In the genomic region with DNA sequence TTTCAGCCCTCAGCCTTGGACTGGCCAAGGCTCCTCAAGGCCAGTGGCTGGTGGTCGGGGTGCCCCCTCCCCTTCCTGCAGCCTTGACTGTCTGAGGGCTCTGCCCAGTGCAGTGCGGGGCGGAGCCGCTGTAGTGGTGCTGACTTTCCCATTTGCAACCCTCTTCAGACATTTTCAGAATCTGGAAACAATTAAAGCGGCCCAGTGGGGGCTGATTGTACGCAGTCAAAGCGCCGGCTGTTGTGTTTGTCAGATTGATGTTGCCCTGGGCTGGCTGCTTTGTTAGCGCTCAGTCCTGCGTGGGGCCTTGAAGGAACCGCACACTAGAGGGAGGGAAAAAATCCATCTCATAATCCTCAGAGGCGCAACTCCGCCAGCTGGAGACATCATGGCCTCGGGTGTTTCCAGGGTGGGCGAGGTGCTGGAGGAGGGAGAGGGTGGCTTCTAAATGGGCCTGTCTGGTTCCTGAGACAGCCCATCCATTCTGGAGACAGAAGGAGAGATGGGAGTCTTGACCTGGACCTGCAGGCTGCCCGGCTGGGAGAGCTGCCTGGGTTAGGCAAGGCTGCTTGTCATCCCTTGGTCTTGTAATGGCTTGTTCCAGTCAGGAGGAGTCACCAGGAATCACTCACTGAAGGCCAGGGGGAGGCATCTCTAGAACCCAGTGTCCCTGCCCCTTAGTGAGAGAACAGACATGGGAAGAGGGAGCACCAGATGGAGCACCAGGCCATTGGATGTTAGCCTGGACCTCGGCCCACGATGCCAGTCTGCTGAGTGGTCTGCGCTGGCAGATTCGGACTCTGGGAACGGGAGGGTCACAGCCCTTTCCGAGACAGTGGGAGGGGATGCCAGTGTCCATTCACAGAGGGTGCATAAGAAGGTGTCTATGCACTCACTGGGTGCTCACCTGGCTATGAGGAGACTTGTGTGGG, we compare ENCODE assay signal across 9 mouse cellular contexts.
DNase-seq lines count a peak whose midpoint lies in the region; ATAC-seq and TF ChIP-seq lines count a peak whose summit lies in the region.
"Had no signal": no experiment of that assay in that cellular context is flagged by ENCODE, and none has a peak within 500 bp of the region (broad histone marks: within the 10 kb centered on the region; RNA-seq: fewer than 3 reads in every experiment).

No protein-coding gene starts in this region.

- no peak overlapping the region for H3K9ac ChIP-seq in lung, embryonic 14.5 days
- peak overlapping the region; percentile 23; the same call in 1 of the 2 replicates for H3K9ac ChIP-seq in limb, embryonic 12.5 days (replicated peaks)
- H3K9ac ChIP-seq in stomach, embryonic 14.5 days (replicated peaks; ENCODE audit: low read depth, low read length): no peak overlapping the region

- H3K36me3 ChIP-seq in lung, embryonic 14.5 days (ENCODE audit: insufficient read depth): no peaks in the 10 kb centered on the region
- H3K36me3 ChIP-seq in forebrain, embryonic 10.5 days (replicated peaks): no peaks in the 10 kb centered on the region
- H3K36me3 ChIP-seq in limb, embryonic 12.5 days: no peaks in the 10 kb centered on the region
- no peaks in the 10 kb centered on the region for H3K36me3 ChIP-seq in stomach, embryonic 14.5 days (ENCODE audit: control insufficient read depth, insufficient read depth, low read length)

- no peaks in the 10 kb centered on the region for H3K27me3 ChIP-seq in lung, embryonic 14.5 days (ENCODE audit: insufficient read depth, low read length)
- H3K27me3 ChIP-seq in forebrain, embryonic 10.5 days (ENCODE audit: poor library complexity, severe bottlenecking): peaks cover 93% of the 10 kb centered on the region
- H3K27me3 ChIP-seq in limb, embryonic 12.5 days: no peaks in the 10 kb centered on the region
- no peaks in the 10 kb centered on the region for H3K27me3 ChIP-seq in stomach, embryonic 14.5 days (ENCODE audit: control insufficient read depth, insufficient read depth, low read length)

- H3K4me2 ChIP-seq in lung, embryonic 14.5 days: no peak overlapping the region
- peak overlapping the region; percentile 38 for H3K4me2 ChIP-seq in limb, embryonic 12.5 days
- H3K4me2 ChIP-seq in stomach, embryonic 14.5 days (replicated peaks; ENCODE audit: low read depth, low read length): no peak overlapping the region; the same call in 1 of the 2 replicates

- peak; percentile 22; the same call in 1 of the 2 replicates for ATAC-seq in lung, embryonic 14.5 days (ENCODE audit: insufficient read depth)
- peak; percentile 68 for ATAC-seq in limb, embryonic 12.5 days (ENCODE audit: insufficient number of reproducible peaks, insufficient read depth, low FRiP score, low TSS enrichment, low read depth)
- no peak for ATAC-seq in stomach, embryonic 14.5 days (ENCODE audit: insufficient number of reproducible peaks, insufficient read depth, low FRiP score, low read depth)

- no peaks in the 10 kb centered on the region for H3K9me3 ChIP-seq in lung, embryonic 14.5 days (ENCODE audit: low read depth, low read length)
- H3K9me3 ChIP-seq in forebrain, embryonic 10.5 days: no peaks in the 10 kb centered on the region
- H3K9me3 ChIP-seq in limb, embryonic 12.5 days: no peaks in the 10 kb centered on the region
- H3K9me3 ChIP-seq in stomach, embryonic 14.5 days (ENCODE audit: control insufficient read depth, low read depth, low read length): no peaks in the 10 kb centered on the region

- peak; percentile 73 for DNase-seq in lung, embryonic 14.5 days
- DNase-seq in lung, adult 18-20 months: no peak
- peak; percentile 73 for DNase-seq in forebrain, embryonic 10.5 days (ENCODE audit: extremely low spot score, low spot score)
- no peak for DNase-seq in layer of hippocampus, adult 9-10 months (ENCODE audit: low spot score)
- no peak for DNase-seq in thymus, postnatal 0 days (ENCODE audit: low spot score)
- no peak for DNase-seq in thymus, postnatal 14 days

- peaks cover 37% of the 10 kb centered on the region for H3K4me1 ChIP-seq in lung, embryonic 14.5 days (ENCODE audit: insufficient read depth)
- peaks cover 92% of the 10 kb centered on the region for H3K4me1 ChIP-seq in forebrain, embryonic 10.5 days
- peaks cover 89% of the 10 kb centered on the region for H3K4me1 ChIP-seq in limb, embryonic 12.5 days (replicated peaks)
- peaks cover 47% of the 10 kb centered on the region for H3K4me1 ChIP-seq in stomach, embryonic 14.5 days (ENCODE audit: control insufficient read depth, insufficient read depth, low read length)

- no peak overlapping the region for H3K4me3 ChIP-seq in lung, embryonic 14.5 days (ENCODE audit: low read depth, low read length)
- peak overlapping the region; percentile 12; the same call in 1 of the 2 replicates for H3K4me3 ChIP-seq in forebrain, embryonic 10.5 days
- no peak overlapping the region for H3K4me3 ChIP-seq in limb, embryonic 12.5 days (replicated peaks)
- H3K4me3 ChIP-seq in stomach, embryonic 14.5 days (ENCODE audit: low read depth, low read length): no peak overlapping the region
- H3K4me3 ChIP-seq: erythroblast, embryonic 14.5 days had no signal

- no peak for TF ChIP-seq CTCF in lung, embryonic 14.5 days (IDR thresholded peaks at IDR 0.05; ENCODE audit: low read depth)

- H3K27ac ChIP-seq in lung, embryonic 14.5 days (ENCODE audit: low read depth): peak overlapping the region; percentile 52; the same call in 1 of the 2 replicates
- peak overlapping the region; percentile 76 for H3K27ac ChIP-seq in forebrain, embryonic 10.5 days
- peak overlapping the region; percentile 92 for H3K27ac ChIP-seq in limb, embryonic 12.5 days
- H3K27ac ChIP-seq in stomach, embryonic 14.5 days (ENCODE audit: low read length): peak overlapping the region; percentile 48

- WGBS in lung, embryonic 14.5 days: 42% methylated on average over 22 of the region's 22 CpGs
- WGBS in forebrain, embryonic 10.5 days: 28% methylated on average over 22 of the region's 22 CpGs
- WGBS in limb, embryonic 12.5 days: 29% methylated on average over 22 of the region's 22 CpGs
- WGBS in stomach, embryonic 14.5 days: 44% methylated on average over 22 of the region's 22 CpGs

Comparison
In these comparisons a context has a peak if more than half of its experiments do, and no peak if none do; other contexts are left out.
1. DNase-seq: peak in lung, embryonic 14.5 days (single experiment) and forebrain, embryonic 10.5 days (single experiment); none in lung, adult 18-20 months (0 of 2), layer of hippocampus, adult 9-10 months (single experiment), thymus, postnatal 0 days (single experiment) and thymus, postnatal 14 days (single experiment).
2. Peak in every context shown above with its lines, with median percentiles within 50 percentile points of each other: H3K27ac ChIP-seq.